Mouse (Mus musculus) ES-Bruce4 (cell line): ENCODE measurements around the gene Eif4g1.
A peak's percentile ranks its signal among the peaks of the same experiment; 100 is the strongest.

Source experiments
- CTCF ChIP-seq: IDR thresholded peaks from one replicate; pipeline ENCODE4 v1.8.1; 2011; ENCODE audit warnings: low read depth, low read length
- EP300 ChIP-seq: IDR thresholded peaks from 2 replicates; pipeline ENCODE4 v1.6.1; 2011; ENCODE audit warnings: low read depth, low read length; ENCODE audit not compliant: insufficient read depth

DNA sequence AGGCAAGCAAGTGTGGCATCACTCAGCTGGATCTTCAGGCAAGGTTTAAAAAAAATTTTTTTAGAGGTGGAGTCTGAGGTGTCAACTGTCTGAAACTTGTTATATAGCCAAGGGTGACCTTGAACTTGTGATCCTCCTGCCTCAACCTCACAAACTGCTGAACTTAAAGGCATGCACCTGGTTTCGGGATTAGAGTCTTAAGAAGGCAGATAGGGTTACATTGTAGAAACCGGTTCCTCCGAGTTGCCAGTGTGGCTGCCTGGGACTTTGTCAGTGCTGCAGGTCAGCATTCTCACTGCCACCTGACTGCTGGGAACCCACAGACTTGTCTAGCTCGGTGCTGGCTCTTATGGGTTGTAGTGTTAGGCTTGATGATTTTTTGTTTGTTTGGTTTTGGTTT, 55.1 kb downstream of the Eif4g1 start:
- TF ChIP-seq EP300 (0 out of 2 replicates have a peak, but pooled peaks have one; percentile 17), CTCF (no peak)
